ENCODE assay signal across 8 mouse cellular contexts in genomic region chrX:120292832-120293750, GRCm38 (mm10). TPM values are rescaled to one million over a fixed set of nuclear protein-coding genes. Genes with fewer than 3 reads are reported as not detected.
DNase-seq lines count a peak whose midpoint lies in the region; ATAC-seq and TF ChIP-seq lines count a peak whose summit lies in the region.

No protein-coding gene starts in this region.

- H3K4me2 ChIP-seq in heart, embryonic 12.5 days, result peak overlapping the region; percentile 87
- peak overlapping the region; percentile 68 for H3K4me2 ChIP-seq in forebrain, postnatal 0 days (ENCODE audit: low read depth)
- H3K4me2 ChIP-seq in midbrain, embryonic 15.5 days, result peak overlapping the region; percentile 77

- H3K27ac ChIP-seq in heart, embryonic 12.5 days (ENCODE audit: poor library complexity, severe bottlenecking), result no peak overlapping the region
- peak overlapping the region; percentile 50 for H3K27ac ChIP-seq in forebrain, postnatal 0 days (ENCODE audit: low read depth, low read length)
- H3K27ac ChIP-seq in midbrain, embryonic 15.5 days, result peak overlapping the region; percentile 80

- ATAC-seq in heart, embryonic 12.5 days (ENCODE audit: insufficient number of reproducible peaks, low FRiP score), result peak; percentile 45; the same call in 1 of the 2 replicates
- peak; percentile 73 for ATAC-seq in forebrain, postnatal 0 days
- ATAC-seq in midbrain, embryonic 15.5 days (replicated peaks), result peak; percentile 89

- no peak for TF ChIP-seq POLR2A in lung, adult 2 months (IDR thresholded peaks at IDR 0.05; ENCODE audit: borderline replicate concordance, extremely low read depth, low read depth, low read length)

- H3K4me1 ChIP-seq in heart, embryonic 12.5 days (replicated peaks), result no peaks in the 10 kb centered on the region
- no peaks in the 10 kb centered on the region for H3K4me1 ChIP-seq in forebrain, postnatal 0 days (ENCODE audit: insufficient read depth)
- H3K4me1 ChIP-seq in midbrain, embryonic 15.5 days, result peaks cover 4% of the 10 kb centered on the region; the same call in 1 of the 2 replicates
- H3K4me1 ChIP-seq in lung, adult 2 months (ENCODE audit: control insufficient read depth, insufficient read depth, low read length), result no peaks in the 10 kb centered on the region

- peak; percentile 39 for TF ChIP-seq CTCF in forebrain, postnatal 0 days (IDR thresholded peaks at IDR 0.05; ENCODE audit: low read depth)
- no peak for TF ChIP-seq CTCF in lung, adult 2 months (IDR thresholded peaks at IDR 0.05; ENCODE audit: insufficient read depth, low read length)

- peak overlapping the region; percentile 51 for H3K9ac ChIP-seq in heart, embryonic 12.5 days
- H3K9ac ChIP-seq in forebrain, postnatal 0 days, result peak overlapping the region; percentile 62
- H3K9ac ChIP-seq in midbrain, embryonic 15.5 days, result peak overlapping the region; percentile 18

- no peaks in the 10 kb centered on the region for H3K36me3 ChIP-seq in heart, embryonic 12.5 days
- H3K36me3 ChIP-seq in forebrain, postnatal 0 days (ENCODE audit: insufficient read depth), result no peaks in the 10 kb centered on the region
- H3K36me3 ChIP-seq in midbrain, embryonic 15.5 days (replicated peaks), result no peaks in the 10 kb centered on the region

- 3% methylated on average over 38 of the region's 46 CpGs for WGBS in heart, embryonic 12.5 days
- WGBS in forebrain, postnatal 0 days, result 12% methylated on average over 43 of the region's 46 CpGs
- WGBS in midbrain, embryonic 15.5 days, result 8% methylated on average over 43 of the region's 46 CpGs
- 8% methylated on average over 40 of the region's 46 CpGs for WGBS in lung, adult 2 months

- no peaks in the 10 kb centered on the region for H3K9me3 ChIP-seq in heart, embryonic 12.5 days (replicated peaks)
- no peaks in the 10 kb centered on the region for H3K9me3 ChIP-seq in forebrain, postnatal 0 days (ENCODE audit: low read length)
- no peaks in the 10 kb centered on the region for H3K9me3 ChIP-seq in midbrain, embryonic 15.5 days

- H3K27me3 ChIP-seq in heart, embryonic 12.5 days (replicated peaks), result peaks cover 7% of the 10 kb centered on the region; the same call in 1 of the 2 replicates
- H3K27me3 ChIP-seq in forebrain, postnatal 0 days (ENCODE audit: insufficient read depth, low read length), result no peaks in the 10 kb centered on the region
- H3K27me3 ChIP-seq in midbrain, embryonic 15.5 days (replicated peaks), result no peaks in the 10 kb centered on the region

- peak overlapping the region; percentile 61 for H3K4me3 ChIP-seq in heart, embryonic 12.5 days
- H3K4me3 ChIP-seq in forebrain, postnatal 0 days (ENCODE audit: low read depth, low read length), result peak overlapping the region; percentile 46
- H3K4me3 ChIP-seq in midbrain, embryonic 15.5 days, result peak overlapping the region; percentile 54
- H3K4me3 ChIP-seq in lung, adult 2 months (replicated peaks; ENCODE audit: extremely low read depth, low read depth, low read length), result no peak overlapping the region

- DNase-seq in heart, adult 11 months, result no peak
- DNase-seq in cerebellum, adult 18-20 months, result peak; percentile 5 to 45
- DNase-seq in forebrain, postnatal 0 days, result peak; percentile 69
- peak; percentile 14 to 28 for DNase-seq in layer of hippocampus, postnatal 25 days (ENCODE audit: extremely low spot score in 1 of 2, low spot score in 1 of 2)
- no peak for DNase-seq in thymus, postnatal 36 days
- DNase-seq in lung, adult 2 months, result no peak

RNA-seq across cellular contexts. Expression of gene Pcdh11x, which starts 3.0 kb away (rescaled TPM):
- 5.2 and 6.5 TPM in 2 replicates for polyA plus RNA-seq in heart, embryonic 12.5 days (2016; fragmentation: Nextera tagmentation; extraction: Ambion mirVana)
- 46.0 and 66.4 TPM in 2 replicates for total RNA-seq in forebrain, postnatal 0 days (2014; rRNA removed)
- polyA plus RNA-seq in forebrain, postnatal 0 days (2015; fragmentation: Nextera tagmentation; extraction: Ambion mirVana), result 17.9 and 31.4 TPM in 2 replicates
- 1 to 10 TPM; 7.1 to 8.9 TPM for total RNA-seq in layer of hippocampus, postnatal 25 days (2021)
- 34.9 and 39.6 TPM in 2 replicates for polyA plus RNA-seq in midbrain, embryonic 15.5 days (2015; fragmentation: Nextera tagmentation; extraction: Ambion mirVana)
- polyA plus RNA-seq in lung, adult 2 months (2012; rRNA removed), result 0.10 and 0.11 TPM in 2 replicates

RNA-seq across cellular contexts. Expression of gene H2afb3, which starts 19.8 kb away (rescaled TPM):
- polyA plus RNA-seq in heart, embryonic 12.5 days (2016; fragmentation: Nextera tagmentation; extraction: Ambion mirVana), result not detected in 2 replicates
- not detected in 2 replicates for total RNA-seq in forebrain, postnatal 0 days (2014; rRNA removed)
- polyA plus RNA-seq in forebrain, postnatal 0 days (2015; fragmentation: Nextera tagmentation; extraction: Ambion mirVana), result not detected in 2 replicates
- total RNA-seq in layer of hippocampus, postnatal 25 days (2021), result not detected
- not detected in 2 replicates for polyA plus RNA-seq in midbrain, embryonic 15.5 days (2015; fragmentation: Nextera tagmentation; extraction: Ambion mirVana)
- not detected in 2 replicates for polyA plus RNA-seq in lung, adult 2 months (2012; rRNA removed)

Comparison
In these comparisons a context has a peak if more than half of its experiments do, and no peak if none do; other contexts are left out.
1. DNase-seq: peak in cerebellum, adult 18-20 months (2 of 2), forebrain, postnatal 0 days (single experiment) and layer of hippocampus, postnatal 25 days (2 of 2); none in heart, adult 11 months (single experiment), thymus, postnatal 36 days (0 of 2) and lung, adult 2 months (single experiment).
2. Peak in every context shown above with its lines, with median percentiles within 50 percentile points of each other: ATAC-seq, H3K4me2 ChIP-seq and H3K9ac ChIP-seq.